Mouse (Mus musculus): ENCODE results near the gene St6galnac4. TPM values are rescaled to one million over a fixed set of nuclear protein-coding genes. Genes with fewer than 3 reads are reported as not detected.

St6galnac4 gene
- polyA plus RNA-seq, 1 experiment = 18.7 TPM

DNA sequence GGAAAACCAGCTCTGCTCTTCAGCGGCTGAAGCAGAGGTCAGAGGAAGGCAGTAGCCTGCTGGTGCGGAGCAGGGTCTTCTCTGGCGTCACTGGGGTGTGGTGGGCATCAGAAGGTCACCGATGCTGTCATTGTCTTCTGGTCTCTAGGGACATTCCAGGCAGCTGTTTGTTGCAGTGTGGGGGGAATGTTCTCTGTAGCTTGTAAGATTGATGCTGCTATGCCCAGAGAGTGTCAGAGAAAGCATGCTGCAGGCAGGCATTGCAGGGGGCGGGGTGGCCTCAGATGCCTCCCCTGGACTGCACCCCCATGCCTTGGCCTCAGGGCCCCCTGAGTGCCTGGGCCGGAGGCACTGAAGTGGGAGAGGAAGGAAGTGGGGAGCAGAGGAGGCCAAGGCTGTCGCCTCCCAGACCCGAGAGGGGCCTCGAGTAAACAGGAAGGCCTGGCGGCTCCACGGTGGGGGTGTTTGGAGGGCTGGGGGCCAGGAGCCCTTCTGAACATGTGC lies 50.9 kb downstream of the St6galnac4 start:
- Histone ChIP-seq H3K4me1 (ENCODE audit: control insufficient read depth, insufficient read depth, low read length) (peaks cover 2% of the 10 kb centered on the region; the same call in 1 of the 2 replicates), H3K4me3 (replicated peaks; ENCODE audit: control insufficient read depth, low read depth, low read length) (no peak overlapping the region), H3K27ac (ENCODE audit: control insufficient read depth, insufficient read depth, low read depth, low read length, poor library complexity) (peak overlapping the region; percentile 63)
- TF ChIP-seq POLR2A (IDR thresholded peaks at IDR 0.05; ENCODE audit: borderline replicate concordance, control insufficient read depth, low read depth, low read length) = peak; percentile 41; the same call in 1 of the 2 replicates
- no peak for TF ChIP-seq CTCF (IDR thresholded peaks at IDR 0.05; ENCODE audit: control insufficient read depth, insufficient read depth, low read length)
- 13% methylated on average over 11 of the region's 11 CpGs for WGBS

- TF ChIP-seq POLR2A (IDR thresholded peaks at IDR 0.05; ENCODE audit: borderline replicate concordance, control insufficient read depth, low read depth, low read length) = no peak
- TF ChIP-seq CTCF (IDR thresholded peaks at IDR 0.05; ENCODE audit: control insufficient read depth, insufficient read depth, low read length) = no peak
- H3K27ac ChIP-seq (ENCODE audit: control insufficient read depth, insufficient read depth, low read depth, low read length, poor library complexity) = no peak overlapping the region
- H3K4me1 ChIP-seq (ENCODE audit: control insufficient read depth, insufficient read depth, low read length) = peaks cover 2% of the 10 kb centered on the region; the same call in 1 of the 2 replicates
- no peak overlapping the region for H3K4me3 ChIP-seq (replicated peaks; ENCODE audit: control insufficient read depth, low read depth, low read length)
- WGBS = 10% methylated on average over 1 of the region's 1 CpGs
These were observed 52.7 kb downstream of the St6galnac4 start for GRCm38 (mm10) chr2:32639632-32640031.

DNA sequence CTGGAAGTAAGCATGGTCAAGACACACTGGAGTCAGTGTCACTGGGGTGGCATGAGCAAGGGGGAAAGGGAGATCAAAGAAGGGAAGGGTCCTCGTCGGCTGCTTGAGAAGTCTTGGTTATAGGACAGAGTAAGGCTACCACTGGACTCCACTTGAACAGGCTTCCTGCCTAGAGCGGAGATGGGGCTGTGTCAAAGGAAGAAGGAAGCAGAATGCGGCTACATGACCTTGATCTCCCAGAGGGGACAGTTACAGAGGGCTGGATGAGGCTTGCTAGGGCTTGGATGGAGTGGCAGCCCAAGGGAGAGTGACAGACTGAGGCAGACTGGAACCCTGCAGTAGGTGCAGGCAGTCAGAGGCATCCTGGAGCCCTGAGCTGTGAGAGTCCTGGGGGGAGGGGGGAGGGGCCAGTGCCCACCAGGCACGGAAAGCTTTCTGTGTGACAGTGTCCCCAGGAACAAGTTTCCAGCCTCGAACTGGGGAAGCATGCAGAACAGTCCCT lies 53.7 kb downstream of the St6galnac4 start:
- WGBS = 40% methylated on average over 6 of the region's 6 CpGs
- H3K27ac ChIP-seq (ENCODE audit: control insufficient read depth, insufficient read depth, low read depth, low read length, poor library complexity) = no peak overlapping the region
- H3K4me1 ChIP-seq (ENCODE audit: control insufficient read depth, insufficient read depth, low read length) = peaks cover 2% of the 10 kb centered on the region; the same call in 1 of the 2 replicates
- TF ChIP-seq POLR2A (IDR thresholded peaks at IDR 0.05; ENCODE audit: borderline replicate concordance, control insufficient read depth, low read depth, low read length) (no peak), CTCF (IDR thresholded peaks at IDR 0.05; ENCODE audit: control insufficient read depth, insufficient read depth, low read length) (no peak)
- no peak overlapping the region for H3K4me3 ChIP-seq (replicated peaks; ENCODE audit: control insufficient read depth, low read depth, low read length)

GRCm38 (mm10) chr2:32641810-32642209 lies 54.9 kb downstream of the St6galnac4 start:
- Histone ChIP-seq H3K27ac (ENCODE audit: control insufficient read depth, insufficient read depth, low read depth, low read length, poor library complexity) (no peak overlapping the region), H3K4me3 (replicated peaks; ENCODE audit: control insufficient read depth, low read depth, low read length) (no peak overlapping the region), H3K4me1 (ENCODE audit: control insufficient read depth, insufficient read depth, low read length) (peaks cover 4% of the 10 kb centered on the region; the same call in 1 of the 2 replicates)
- 69% methylated on average over 5 of the region's 5 CpGs for WGBS
- TF ChIP-seq CTCF (IDR thresholded peaks at IDR 0.05; ENCODE audit: control insufficient read depth, insufficient read depth, low read length) = no peak
- TF ChIP-seq POLR2A (IDR thresholded peaks at IDR 0.05; ENCODE audit: borderline replicate concordance, control insufficient read depth, low read depth, low read length) = no peak

- WGBS = 84% methylated on average over 7 of the region's 7 CpGs
- no peak for TF ChIP-seq POLR2A (IDR thresholded peaks at IDR 0.05; ENCODE audit: borderline replicate concordance, control insufficient read depth, low read depth, low read length)
- TF ChIP-seq CTCF (IDR thresholded peaks at IDR 0.05; ENCODE audit: control insufficient read depth, insufficient read depth, low read length) = no peak
- Histone ChIP-seq H3K4me3 (replicated peaks; ENCODE audit: control insufficient read depth, low read depth, low read length) (no peak overlapping the region), H3K27ac (ENCODE audit: control insufficient read depth, insufficient read depth, low read depth, low read length, poor library complexity) (no peak overlapping the region), H3K4me1 (ENCODE audit: control insufficient read depth, insufficient read depth, low read length) (peaks cover 1% of the 10 kb centered on the region; the same call in 1 of the 2 replicates)
These were observed 55.9 kb downstream of the St6galnac4 start for GRCm38 (mm10) chr2:32642813-32643212.

DNA sequence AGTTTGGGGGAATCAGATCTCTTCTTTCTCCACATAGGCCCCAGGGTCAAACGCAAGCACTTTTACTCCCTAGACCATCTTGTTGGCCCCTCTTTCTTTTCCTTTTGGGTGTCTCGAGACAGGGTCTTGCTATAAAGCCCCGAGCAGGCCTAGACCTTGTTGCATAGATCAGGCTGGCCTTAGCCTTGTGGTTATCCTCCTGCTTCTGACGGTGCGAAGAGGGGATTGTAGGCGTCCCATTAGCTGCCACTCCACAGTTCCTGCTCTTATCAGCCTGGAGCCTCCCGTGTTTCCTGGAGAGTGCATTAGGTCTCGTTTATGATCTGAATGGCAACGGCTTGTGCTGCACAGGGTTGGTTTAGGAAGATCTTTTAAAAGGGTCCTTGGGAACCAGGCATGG lies 57.2 kb downstream of the St6galnac4 start:
- Histone ChIP-seq H3K4me3 (replicated peaks; ENCODE audit: control insufficient read depth, low read depth, low read length) (no peak overlapping the region), H3K4me1 (ENCODE audit: control insufficient read depth, insufficient read depth, low read length) (peaks cover 1% of the 10 kb centered on the region; the same call in 1 of the 2 replicates), H3K27ac (ENCODE audit: control insufficient read depth, insufficient read depth, low read depth, low read length, poor library complexity) (no peak overlapping the region)
- TF ChIP-seq POLR2A (IDR thresholded peaks at IDR 0.05; ENCODE audit: borderline replicate concordance, control insufficient read depth, low read depth, low read length) (no peak), CTCF (IDR thresholded peaks at IDR 0.05; ENCODE audit: control insufficient read depth, insufficient read depth, low read length) (no peak)
- 71% methylated on average over 9 of the region's 9 CpGs for whole genome bisulfite sequencing

- no peak overlapping the region for H3K4me3 ChIP-seq (replicated peaks; ENCODE audit: control insufficient read depth, low read depth, low read length)
- 0 out of 2 replicates have a peak overlapping the region, but pooled peaks have one; percentile 6 for H3K27ac ChIP-seq (ENCODE audit: control insufficient read depth, insufficient read depth, low read depth, low read length, poor library complexity)
- H3K4me1 ChIP-seq (ENCODE audit: control insufficient read depth, insufficient read depth, low read length) = peaks cover 1% of the 10 kb centered on the region; the same call in 1 of the 2 replicates
- no peak for TF ChIP-seq POLR2A (IDR thresholded peaks at IDR 0.05; ENCODE audit: borderline replicate concordance, control insufficient read depth, low read depth, low read length)
- no peak for TF ChIP-seq CTCF (IDR thresholded peaks at IDR 0.05; ENCODE audit: control insufficient read depth, insufficient read depth, low read length)
- 65% methylated on average over 8 of the region's 8 CpGs for WGBS
These were observed 58.0 kb downstream of the St6galnac4 start for GRCm38 (mm10) chr2:32644799-32645475.

- 73% methylated on average over 3 of the region's 3 CpGs for WGBS
- TF ChIP-seq CTCF (IDR thresholded peaks at IDR 0.05; ENCODE audit: control insufficient read depth, insufficient read depth, low read length) (no peak), POLR2A (IDR thresholded peaks at IDR 0.05; ENCODE audit: borderline replicate concordance, control insufficient read depth, low read depth, low read length) (no peak)
- Histone ChIP-seq H3K4me3 (replicated peaks; ENCODE audit: control insufficient read depth, low read depth, low read length) (no peak overlapping the region), H3K27ac (ENCODE audit: control insufficient read depth, insufficient read depth, low read depth, low read length, poor library complexity) (peak overlapping the region; percentile 6; the same call in 1 of the 2 replicates), H3K4me1 (ENCODE audit: control insufficient read depth, insufficient read depth, low read length) (peaks cover 1% of the 10 kb centered on the region; the same call in 1 of the 2 replicates)
These were observed 58.8 kb downstream of the St6galnac4 start for GRCm38 (mm10) chr2:32645647-32646046.
